Mouse (Mus musculus) left cerebral cortex, adult 11 months (tissue): ENCODE data around the gene Fam174b.

Source experiments
- DNase-seq: peaks from one replicate; pipeline ENCODE4 v3.0.0; 2022; ENCODE audit warnings: low spot score

Fam174b gene

GRCm38 (mm10) chr7:73740111-73741035, at the start of gene Fam174b:
Gene Fam174b, plus strand, starts transcription at chr7:73740302.
- DNase-seq = peak; percentile 55

- DNase-seq = no peak
Measured at GRCm38 (mm10) chr7:73697092-73697491, 43.0 kb upstream of the Fam174b start.

- no peak for DNase-seq
Measured at GRCm38 (mm10) chr7:73704305-73704704, 35.8 kb upstream of the Fam174b start.

GRCm38 (mm10) chr7:73713506-73713905, 26.6 kb upstream of the Fam174b start:
- DNase-seq = no peak

GRCm38 (mm10) chr7:73715928-73716749, 24.0 kb upstream of the Fam174b start:
- no peak for DNase-seq

GRCm38 (mm10) chr7:73716841-73717240, 23.3 kb upstream of the Fam174b start:
- DNase-seq = no peak

GRCm38 (mm10) chr7:73718031-73718430, 22.1 kb upstream of the Fam174b start:
- no peak for DNase-seq

GRCm38 (mm10) chr7:73718497-73719007, 21.6 kb upstream of the Fam174b start:
- no peak for DNase-seq

GRCm38 (mm10) chr7:73721046-73721445, 19.1 kb upstream of the Fam174b start:
- no peak for DNase-seq

- DNase-seq = no peak
Measured at GRCm38 (mm10) chr7:73721764-73722163, 18.3 kb upstream of the Fam174b start.

GRCm38 (mm10) chr7:73729913-73730312, 10.2 kb upstream of the Fam174b start:
- no peak for DNase-seq

- no peak for DNase-seq
Measured at GRCm38 (mm10) chr7:73730430-73731022, 9.6 kb upstream of the Fam174b start.

GRCm38 (mm10) chr7:73736046-73736445, 4.1 kb upstream of the Fam174b start:
- DNase-seq = no peak

- no peak for DNase-seq
Measured at GRCm38 (mm10) chr7:73741392-73741791, 1.3 kb downstream of the Fam174b start.

GRCm38 (mm10) chr7:73741841-73742240, 1.7 kb downstream of the Fam174b start:
- DNase-seq = no peak

- no peak for DNase-seq
Measured at GRCm38 (mm10) chr7:73743144-73743543, 3.0 kb downstream of the Fam174b start.

- DNase-seq = no peak
Measured at GRCm38 (mm10) chr7:73743831-73744370, 3.8 kb downstream of the Fam174b start.

GRCm38 (mm10) chr7:73745903-73746302, 5.8 kb downstream of the Fam174b start:
- no peak for DNase-seq

- DNase-seq = no peak
Measured at GRCm38 (mm10) chr7:73746836-73747235, 6.7 kb downstream of the Fam174b start.

GRCm38 (mm10) chr7:73747531-73747930, 7.4 kb downstream of the Fam174b start:
- DNase-seq = no peak

- DNase-seq = no peak
Measured at GRCm38 (mm10) chr7:73748437-73749108, 8.5 kb downstream of the Fam174b start.
